Mouse (Mus musculus) lung, postnatal 4 days (tissue): ENCODE results near the gene Mst1.

Experiments
- DNase-seq, 2 experiments: peaks; one replicate each; pipeline ENCODE4 v3.0.0; 2021

Gene Mst1

GRCm38 (mm10) chr9:108133478-108133877, 53.2 kb downstream of the Mst1 start:
- no peak for DNase-seq
